14 mouse cellular contexts compared by ENCODE assay signal in genomic region chr1:156471955-156472354, GRCm38 (mm10). TPM values are rescaled to one million over a fixed set of nuclear protein-coding genes. Genes with fewer than 3 reads are reported as not detected.
DNase-seq lines count a peak whose midpoint lies in the region; ATAC-seq and TF ChIP-seq lines count a peak whose summit lies in the region.
"Had no signal": no experiment of that assay in that cellular context is flagged by ENCODE, and none has a peak within 500 bp of the region (broad histone marks: within the 10 kb centered on the region; RNA-seq: fewer than 3 reads in every experiment).

No protein-coding gene starts in this region.

- H3K4me2 ChIP-seq in heart, embryonic 12.5 days: peak overlapping the region; percentile 84
- peak overlapping the region; percentile 59 for H3K4me2 ChIP-seq in intestine, embryonic 14.5 days (ENCODE audit: low read length)
- H3K4me2 ChIP-seq in myocyte (ENCODE audit: low read depth): peak overlapping the region; percentile 78

- no peak for ATAC-seq in heart, embryonic 12.5 days (ENCODE audit: insufficient number of reproducible peaks, low FRiP score)
- no peak for ATAC-seq in intestine, embryonic 14.5 days (replicated peaks; ENCODE audit: low FRiP score, low TSS enrichment, low read depth)
- ATAC-seq: forebrain, embryonic 16.5 days had no signal

- no peak for TF ChIP-seq CTCF in lung, adult 2 months (IDR thresholded peaks at IDR 0.05; ENCODE audit: insufficient read depth, low read length)

- peaks cover 4% of the 10 kb centered on the region; the same call in 1 of the 2 replicates for H3K9me3 ChIP-seq in heart, embryonic 12.5 days (replicated peaks)
- no peaks in the 10 kb centered on the region for H3K9me3 ChIP-seq in intestine, embryonic 14.5 days (ENCODE audit: control insufficient read depth, low read length)
- H3K9me3 ChIP-seq: midbrain, embryonic 12.5 days had no signal

- H3K4me1 ChIP-seq in heart, embryonic 12.5 days (replicated peaks): peaks cover 28% of the 10 kb centered on the region
- H3K4me1 ChIP-seq in lung, adult 2 months (ENCODE audit: control insufficient read depth, insufficient read depth, low read length): no peaks in the 10 kb centered on the region; the same call in none of the 2 replicates
- H3K4me1 ChIP-seq in intestine, embryonic 14.5 days (replicated peaks; ENCODE audit: control insufficient read depth, insufficient read depth, low read length): peaks cover 18% of the 10 kb centered on the region

- H3ac ChIP-seq in myocyte (ENCODE audit: control insufficient read depth, insufficient read length): no peak overlapping the region

- H3K27ac ChIP-seq in heart, embryonic 12.5 days (ENCODE audit: poor library complexity, severe bottlenecking): peak overlapping the region; percentile 70; the same call in 1 of the 2 replicates
- H3K27ac ChIP-seq in intestine, embryonic 14.5 days (ENCODE audit: low read depth): 0 out of 2 replicates have a peak overlapping the region, but pooled peaks have one; percentile 33
- H3K27ac ChIP-seq: hindbrain, embryonic 10.5 days; midbrain, embryonic 12.5 days had no signal

- WGBS in heart, embryonic 12.5 days: 78% methylated on average over 7 of the region's 7 CpGs
- WGBS in lung, adult 2 months: 60% methylated on average over 7 of the region's 7 CpGs
- WGBS in intestine, embryonic 14.5 days: 71% methylated on average over 7 of the region's 7 CpGs

- H3K9ac ChIP-seq in heart, embryonic 12.5 days: no peak overlapping the region
- no peak overlapping the region for H3K9ac ChIP-seq in intestine, embryonic 14.5 days (ENCODE audit: low read length)
- H3K9ac ChIP-seq: midbrain, embryonic 12.5 days had no signal

- no peak for TF ChIP-seq POLR2A in lung, adult 2 months (IDR thresholded peaks at IDR 0.05; ENCODE audit: borderline replicate concordance, extremely low read depth, low read depth, low read length)
- TF ChIP-seq POLR2A in myocyte (IDR thresholded peaks at IDR 0.05; ENCODE audit: insufficient read length, low read depth): no peak

- intact Hi-C loops in heart, postnatal 10 days (cut with DNase I): loop anchor here (5.0 kb wide), 1 partner anchor 50 kb away; the partner anchor contains the start of gene Axdnd1

- H3K36me3 ChIP-seq in heart, embryonic 12.5 days: peaks cover 8% of the 10 kb centered on the region
- H3K36me3 ChIP-seq in intestine, embryonic 14.5 days (ENCODE audit: control insufficient read depth, insufficient read depth, low read length): no peaks in the 10 kb centered on the region
- peaks cover 10% of the 10 kb centered on the region for H3K36me3 ChIP-seq in myocyte (ENCODE audit: control insufficient read depth, insufficient read depth)
- H3K36me3 ChIP-seq: midbrain, embryonic 12.5 days had no signal

- no peak for DNase-seq in heart, postnatal 10 days
- DNase-seq in lung, adult 2 months: no peak
- no peak for DNase-seq in lung, postnatal 14 days
- no peak for DNase-seq in intestine, embryonic 14.5 days (ENCODE audit: low spot score)
- DNase-seq in cerebellum, adult 11 months: no peak
- no peak for DNase-seq in layer of hippocampus, adult 11-12 months (ENCODE audit: low spot score)
- DNase-seq: adrenal gland, adult 8-10 months; kidney, adult 18-20 months had no signal

- H3K4me3 ChIP-seq in heart, embryonic 12.5 days: peak overlapping the region; percentile 98
- peak overlapping the region; percentile 51 for H3K4me3 ChIP-seq in lung, adult 2 months (replicated peaks; ENCODE audit: extremely low read depth, low read depth, low read length)
- peak overlapping the region; percentile 73 for H3K4me3 ChIP-seq in intestine, embryonic 14.5 days (ENCODE audit: low read depth, low read length)
- peak overlapping the region; percentile 78 for H3K4me3 ChIP-seq in myocyte

- H3K79me2 ChIP-seq in myocyte (ENCODE audit: control insufficient read depth, insufficient read depth): peaks cover 49% of the 10 kb centered on the region

- no peaks in the 10 kb centered on the region for H3K27me3 ChIP-seq in heart, embryonic 12.5 days (replicated peaks)
- no peaks in the 10 kb centered on the region for H3K27me3 ChIP-seq in intestine, embryonic 14.5 days (replicated peaks; ENCODE audit: control insufficient read depth, insufficient read depth, low read length)
- no peaks in the 10 kb centered on the region for H3K27me3 ChIP-seq in myocyte (ENCODE audit: control insufficient read depth, insufficient read depth, insufficient read length)
- H3K27me3 ChIP-seq: midbrain, embryonic 12.5 days had no signal

TF ChIP-seq in myocyte, 11 proteins besides CTCF, POLR2A, EP300 and RAD21:
- no peak for TF ChIP-seq POLR2AphosphoS2 (IDR thresholded peaks at IDR 0.05; ENCODE audit: insufficient read length, low read depth)
- no peak for TF ChIP-seq MAX (IDR thresholded peaks at IDR 0.05; ENCODE audit: low read depth)
- no peak for TF ChIP-seq MYOG (IDR thresholded peaks at IDR 0.05; ENCODE audit: control insufficient read depth in 1 of 3, insufficient read depth in 1 of 3, insufficient read length in 2 of 3, low read depth in 2 of 3)
- no peak for TF ChIP-seq REST (IDR thresholded peaks at IDR 0.05; ENCODE audit: insufficient read depth, insufficient read length)
- no peak for TF ChIP-seq USF1 (IDR thresholded peaks at IDR 0.05; ENCODE audit: low read depth)
- TF ChIP-seq CEBPB (IDR thresholded peaks at IDR 0.05; ENCODE audit: insufficient read depth, poor library complexity, severe bottlenecking): no peak
- no peak for TF ChIP-seq TCF12 (IDR thresholded peaks at IDR 0.05; ENCODE audit: insufficient read depth, poor library complexity, severe bottlenecking)
- TF ChIP-seq E2F4 (IDR thresholded peaks at IDR 0.05; ENCODE audit: insufficient read depth): no peak
- TF ChIP-seq TCF3 (IDR thresholded peaks at IDR 0.05; ENCODE audit: insufficient read length, low read depth): no peak
- TF ChIP-seq SRF (IDR thresholded peaks at IDR 0.05; ENCODE audit: control insufficient read depth, insufficient read length, low read depth): no peak
- TF ChIP-seq MYOD1 (IDR thresholded peaks at IDR 0.05; ENCODE audit: control insufficient read depth in 1 of 3, insufficient read length in 2 of 3, low read depth in 2 of 3): no peak

RNA-seq across cellular contexts. Expression of gene Soat1, which starts 2.2 kb away (rescaled TPM):
- polyA plus RNA-seq in heart, embryonic 12.5 days (2016; fragmentation: Nextera tagmentation; extraction: Ambion mirVana): 48.3 and 48.9 TPM in 2 replicates
- total RNA-seq in heart, postnatal 10 days (2021): 10 to 100 TPM; 22.2 to 29.6 TPM
- 61.3 and 104 TPM in 2 replicates for polyA plus RNA-seq in lung, adult 2 months (2012; rRNA removed)
- 62.7 and 64.0 TPM in 2 replicates for polyA plus RNA-seq in intestine, embryonic 14.5 days (2014; fragmentation: Nextera tagmentation; extraction: Ambion mirVana)
- polyA plus RNA-seq in myocyte (2012; fragmentation: generic; extraction: Trizol): 42.2 TPM

RNA-seq across cellular contexts. Expression of gene Axdnd1, which starts 51.0 kb away (rescaled TPM):
- polyA plus RNA-seq in heart, embryonic 12.5 days (2016; fragmentation: Nextera tagmentation; extraction: Ambion mirVana): 0.13 and 0.48 TPM in 2 replicates
- under 1 TPM in 1 of 2 experiments, not detected in 1; 0.12 TPM for total RNA-seq in heart, postnatal 10 days (2021)
- 0.20 TPM in 1 of 2 replicates, not detected in the other for polyA plus RNA-seq in lung, adult 2 months (2012; rRNA removed)
- polyA plus RNA-seq in intestine, embryonic 14.5 days (2014; fragmentation: Nextera tagmentation; extraction: Ambion mirVana): 0.12 and 0.27 TPM in 2 replicates
- polyA plus RNA-seq in myocyte (2012; fragmentation: generic; extraction: Trizol): 0.11 TPM
- total RNA-seq: gastrocnemius, adult 8-10 months had no signal
- polyA plus RNA-seq: forebrain, embryonic 16.5 days; midbrain, embryonic 12.5 days had no signal

RNA-seq across cellular contexts. Expression of gene Gm10031, which starts 51.9 kb away (rescaled TPM):
- 0.06 and 0.40 TPM in 2 replicates for polyA plus RNA-seq in heart, embryonic 12.5 days (2016; fragmentation: Nextera tagmentation; extraction: Ambion mirVana)
- 10 to 100 TPM; 43.1 to 45.6 TPM for total RNA-seq in heart, postnatal 10 days (2021)
- 11.0 and 12.2 TPM in 2 replicates for polyA plus RNA-seq in lung, adult 2 months (2012; rRNA removed)
- polyA plus RNA-seq in intestine, embryonic 14.5 days (2014; fragmentation: Nextera tagmentation; extraction: Ambion mirVana): 0.39 and 0.69 TPM in 2 replicates
- 3.6 TPM for polyA plus RNA-seq in myocyte (2012; fragmentation: generic; extraction: Trizol)
